In genomic region chr14:54092444-54092843, GRCm38 (mm10) we compare ENCODE assay signal across 25 mouse cellular contexts.
A peak's percentile ranks its signal among the peaks of the same experiment; 100 is the strongest.
DNase-seq lines count a peak whose midpoint lies in the region; ATAC-seq and TF ChIP-seq lines count a peak whose summit lies in the region.
"Had no signal": no experiment of that assay in that cellular context is flagged by ENCODE, and none has a peak within 500 bp of the region (broad histone marks: within the 10 kb centered on the region; RNA-seq: fewer than 3 reads in every experiment).

No protein-coding gene starts in this region.

- H3K9me3 ChIP-seq in hindbrain, postnatal 0 days (ENCODE audit: low read length): no peaks in the 10 kb centered on the region
- 0 out of 2 replicates have a peak, but pooled peaks cover 4% of the 10 kb centered on the region for H3K9me3 ChIP-seq in hindbrain, embryonic 10.5 days
- H3K9me3 ChIP-seq in lung, embryonic 14.5 days (ENCODE audit: low read depth, low read length): 0 out of 2 replicates have a peak, but pooled peaks cover 2% of the 10 kb centered on the region
- H3K9me3 ChIP-seq in MEL (replicated peaks; ENCODE audit: insufficient read depth, low read length): no peaks in the 10 kb centered on the region
- H3K9me3 ChIP-seq in stomach, postnatal 0 days (ENCODE audit: control insufficient read depth, low read length): no peaks in the 10 kb centered on the region
- H3K9me3 ChIP-seq: embryonic facial prominence, embryonic 15.5 days; forebrain, embryonic 15.5 days; hindbrain, embryonic 15.5 days; limb, embryonic 10.5 days; megakaryocyte, embryonic 14.5 days had no signal

- no peaks in the 10 kb centered on the region for H3K4me1 ChIP-seq in hindbrain, postnatal 0 days (ENCODE audit: insufficient read depth, low read length)
- peaks cover 6% of the 10 kb centered on the region; the same call in 1 of the 2 replicates for H3K4me1 ChIP-seq in hindbrain, embryonic 10.5 days (replicated peaks)
- peaks cover 7% of the 10 kb centered on the region for H3K4me1 ChIP-seq in lung, embryonic 14.5 days (ENCODE audit: insufficient read depth)
- H3K4me1 ChIP-seq in MEL (ENCODE audit: control insufficient read depth in 1 of 2, insufficient read depth in 2 of 2, low read length in 2 of 2): no peaks in the 10 kb centered on the region
- no peaks in the 10 kb centered on the region for H3K4me1 ChIP-seq in stomach, postnatal 0 days (replicated peaks; ENCODE audit: control insufficient read depth, insufficient read depth)
- H3K4me1 ChIP-seq: forebrain, embryonic 15.5 days; hindbrain, embryonic 15.5 days; neural tube, embryonic 12.5 days had no signal

- TF ChIP-seq POLR2A in MEL (IDR thresholded peaks at IDR 0.05; ENCODE audit: control insufficient read depth in 1 of 2, insufficient read depth in 1 of 2, low read depth in 1 of 2, low read length in 2 of 2, poor library complexity in 1 of 2): no peak

- TF ChIP-seq EP300 in MEL (IDR thresholded peaks at IDR 0.05; ENCODE audit: low read depth in 1 of 2, low read length in 2 of 2): no peak
- no peak for TF ChIP-seq EP300 in stomach, postnatal 0 days (optimal IDR thresholded peaks at IDR 0.05)

- H3K27me3 ChIP-seq in hindbrain, postnatal 0 days (ENCODE audit: insufficient read depth, low read length): no peaks in the 10 kb centered on the region
- H3K27me3 ChIP-seq in hindbrain, embryonic 10.5 days (ENCODE audit: insufficient read depth, poor library complexity, severe bottlenecking): no peaks in the 10 kb centered on the region
- no peaks in the 10 kb centered on the region for H3K27me3 ChIP-seq in lung, embryonic 14.5 days (ENCODE audit: insufficient read depth, low read length)
- H3K27me3 ChIP-seq in MEL (ENCODE audit: control insufficient read depth in 1 of 2, insufficient read depth in 2 of 2, low read length in 2 of 2): peaks cover 19 to 20% of the 10 kb centered on the region in 2 experiments
- H3K27me3 ChIP-seq in stomach, postnatal 0 days (ENCODE audit: control insufficient read depth, insufficient read depth, low read length): no peaks in the 10 kb centered on the region
- H3K27me3 ChIP-seq: embryonic facial prominence, embryonic 15.5 days; forebrain, embryonic 15.5 days; hindbrain, embryonic 15.5 days; neural tube, embryonic 12.5 days had no signal

- no peaks in the 10 kb centered on the region for H3K36me3 ChIP-seq in hindbrain, postnatal 0 days (ENCODE audit: insufficient read depth, low read length)
- H3K36me3 ChIP-seq in hindbrain, embryonic 10.5 days: no peaks in the 10 kb centered on the region
- H3K36me3 ChIP-seq in lung, embryonic 14.5 days (ENCODE audit: insufficient read depth): no peaks in the 10 kb centered on the region
- no peaks in the 10 kb centered on the region for H3K36me3 ChIP-seq in MEL (ENCODE audit: control insufficient read depth in 1 of 2, insufficient read depth in 2 of 2, low read length in 2 of 2)
- no peaks in the 10 kb centered on the region for H3K36me3 ChIP-seq in stomach, postnatal 0 days (ENCODE audit: control insufficient read depth, insufficient read depth, low read length)
- H3K36me3 ChIP-seq: embryonic facial prominence, embryonic 15.5 days; forebrain, embryonic 15.5 days; hindbrain, embryonic 15.5 days; limb, embryonic 10.5 days; neural tube, embryonic 12.5 days had no signal

- TF ChIP-seq CTCF in hindbrain, postnatal 0 days (IDR thresholded peaks at IDR 0.05; ENCODE audit: low read depth): 0 out of 2 replicates have a peak, but pooled peaks have one; percentile 23
- peak; percentile 23; the same call in 1 of the 2 replicates for TF ChIP-seq CTCF in lung, embryonic 14.5 days (IDR thresholded peaks at IDR 0.05; ENCODE audit: low read depth)
- peak; percentile 35 to 51 (median 40); a peak in 5 of 6 replicates for TF ChIP-seq CTCF in MEL (IDR thresholded peaks at IDR 0.05 in 2 of 3, conservative IDR thresholded peaks at IDR 0.05 in 1 of 3; ENCODE audit: control insufficient read depth in 1 of 3, insufficient read depth in 1 of 3, low read depth in 2 of 3, low read length in 3 of 3, poor library complexity in 1 of 3, severe bottlenecking in 1 of 3)
- TF ChIP-seq CTCF in stomach, postnatal 0 days (IDR thresholded peaks at IDR 0.05; ENCODE audit: low read depth): peak; percentile 35

- TF ChIP-seq RAD21 in MEL (IDR thresholded peaks at IDR 0.05; ENCODE audit: low read depth, low read length): peak; percentile 33

- H3K4me2 ChIP-seq in hindbrain, postnatal 0 days (ENCODE audit: low read depth, low read length): no peak overlapping the region
- H3K4me2 ChIP-seq in lung, embryonic 14.5 days: no peak overlapping the region
- no peak overlapping the region for H3K4me2 ChIP-seq in stomach, postnatal 0 days (replicated peaks; ENCODE audit: low read depth)
- H3K4me2 ChIP-seq: embryonic facial prominence, embryonic 15.5 days; forebrain, embryonic 15.5 days; hindbrain, embryonic 15.5 days; neural tube, embryonic 12.5 days had no signal

- WGBS in hindbrain, postnatal 0 days: 86% methylated on average over 6 of the region's 6 CpGs
- 90% methylated on average over 6 of the region's 6 CpGs for WGBS in hindbrain, embryonic 10.5 days
- WGBS in lung, embryonic 14.5 days: 86% methylated on average over 6 of the region's 6 CpGs
- 88% methylated on average over 6 of the region's 6 CpGs for WGBS in stomach, postnatal 0 days

- no peak overlapping the region for H3K9ac ChIP-seq in hindbrain, postnatal 0 days (replicated peaks; ENCODE audit: low read length)
- no peak overlapping the region for H3K9ac ChIP-seq in lung, embryonic 14.5 days
- no peak overlapping the region for H3K9ac ChIP-seq in MEL (ENCODE audit: control insufficient read depth, low read depth, low read length, poor library complexity, severe bottlenecking)
- no peak overlapping the region for H3K9ac ChIP-seq in stomach, postnatal 0 days (ENCODE audit: low read length)
- H3K9ac ChIP-seq: embryonic facial prominence, embryonic 15.5 days; forebrain, embryonic 15.5 days; hindbrain, embryonic 15.5 days; neural tube, embryonic 12.5 days had no signal

- H3K27ac ChIP-seq in hindbrain, postnatal 0 days: no peak overlapping the region
- no peak overlapping the region for H3K27ac ChIP-seq in hindbrain, embryonic 10.5 days
- no peak overlapping the region for H3K27ac ChIP-seq in lung, embryonic 14.5 days (ENCODE audit: low read depth)
- no peak overlapping the region for H3K27ac ChIP-seq in MEL (ENCODE audit: control insufficient read depth, low read depth, low read length)
- H3K27ac ChIP-seq in stomach, postnatal 0 days (replicated peaks): no peak overlapping the region
- H3K27ac ChIP-seq: embryonic facial prominence, embryonic 15.5 days; forebrain, embryonic 15.5 days; hindbrain, embryonic 15.5 days; limb, embryonic 10.5 days; neural tube, embryonic 12.5 days had no signal

- H3K4me3 ChIP-seq in hindbrain, postnatal 0 days (ENCODE audit: low read length): no peak overlapping the region
- no peak overlapping the region for H3K4me3 ChIP-seq in hindbrain, embryonic 10.5 days
- no peak overlapping the region for H3K4me3 ChIP-seq in lung, embryonic 14.5 days (ENCODE audit: low read depth, low read length)
- no peak overlapping the region for H3K4me3 ChIP-seq in MEL (ENCODE audit: control insufficient read depth in 1 of 2, insufficient read depth in 1 of 2, low read depth in 2 of 2, low read length in 2 of 2)
- no peak overlapping the region for H3K4me3 ChIP-seq in stomach, postnatal 0 days (ENCODE audit: low read depth, low read length)
- H3K4me3 ChIP-seq: embryonic facial prominence, embryonic 15.5 days; forebrain, embryonic 15.5 days; hindbrain, embryonic 15.5 days; limb, embryonic 10.5 days; megakaryocyte, embryonic 14.5 days; neural tube, embryonic 12.5 days had no signal

- no peak for ATAC-seq in hindbrain, postnatal 0 days
- ATAC-seq in lung, embryonic 14.5 days (ENCODE audit: insufficient read depth): no peak
- no peak for ATAC-seq in stomach, postnatal 0 days (ENCODE audit: low FRiP score, low TSS enrichment)
- ATAC-seq: forebrain, embryonic 15.5 days had no signal

- no peaks in the 10 kb centered on the region for H3K79me2 ChIP-seq in MEL (ENCODE audit: control insufficient read depth, insufficient read depth, low read length, poor library complexity)

- DNase-seq in hindbrain, postnatal 0 days (ENCODE audit: low spot score): no peak
- no peak for DNase-seq in hindbrain, embryonic 10.5 days (ENCODE audit: low spot score)
- DNase-seq in lung, embryonic 14.5 days: no peak
- DNase-seq in lung, postnatal 25 days (ENCODE audit: low spot score): no peak
- peak; percentile 25 for DNase-seq in MEL (ENCODE audit: low read depth, low spot score)
- no peak for DNase-seq in stomach, postnatal 0 days (ENCODE audit: low spot score)
- DNase-seq in embryo, embryonic 10.5 days (ENCODE audit: low spot score): no peak
- DNase-seq: cerebellum, adult 18-20 months; cerebellum, postnatal 25 days; gastrocnemius, postnatal 25 days; heart, postnatal 4 days; kidney, adult 11 months; kidney, postnatal 10 days; liver; lung, adult 2 months; lung, postnatal 36 days; midbrain, embryonic 14.5 days; retina, postnatal 1 day; right cerebral cortex, postnatal 25 days had no signal

TF ChIP-seq in MEL, 35 proteins besides CTCF, POLR2A, EP300 and RAD21:
- TF ChIP-seq BHLHE40 (IDR thresholded peaks at IDR 0.05; ENCODE audit: borderline replicate concordance, low read depth, low read length) (no peak), SMC3 (IDR thresholded peaks at IDR 0.05; ENCODE audit: low read depth, low read length) (peak; percentile 51), ZC3H11A (IDR thresholded peaks at IDR 0.05; ENCODE audit: low read depth, low read length) (peak; percentile 35; the same call in 1 of the 2 replicates), UBTF (IDR thresholded peaks at IDR 0.05; ENCODE audit: borderline replicate concordance, insufficient read depth, low read depth, low read length) (no peak)
